ENCODE assay signal across 8 mouse cellular contexts in genomic region chr11:101424105-101424851, GRCm38 (mm10). TPM values are rescaled to one million over a fixed set of nuclear protein-coding genes. Genes with fewer than 3 reads are reported as not detected.
DNase-seq lines count a peak whose midpoint lies in the region; ATAC-seq and TF ChIP-seq lines count a peak whose summit lies in the region.

Gene Gm27029, minus strand, starts transcription at chr11:101424796.

- in situ Hi-C loops in CH12.LX (cut with MboI; ENCODE audit: low pct_ligation_motif_present, low pct_unique_long_range_greater_than_20kb, low sequenced_read_pairs): no loop called here

- H3K79me2 ChIP-seq in CH12.LX (replicated peaks; ENCODE audit: control insufficient read depth, extremely low read depth, insufficient read depth, poor library complexity, severe bottlenecking): peaks cover 7% of the 10 kb centered on the region

- H3K4me2 ChIP-seq in CH12.LX (ENCODE audit: insufficient read depth, low read depth, poor library complexity, severe bottlenecking): peak within 1 kb of the TSS; percentile 87
- peak within 1 kb of the TSS; percentile 90 for H3K4me2 ChIP-seq in embryonic facial prominence, embryonic 14.5 days (ENCODE audit: low read depth, low read length)
- H3K4me2 ChIP-seq in hindbrain, embryonic 11.5 days (replicated peaks; ENCODE audit: low read depth, low read length): peak within 1 kb of the TSS; percentile 94
- peak within 1 kb of the TSS; percentile 99 for H3K4me2 ChIP-seq in liver, embryonic 14.5 days (ENCODE audit: low read depth)
- peak within 1 kb of the TSS; percentile 95 for H3K4me2 ChIP-seq in neural tube, embryonic 12.5 days (replicated peaks)

- peak; percentile 67 for DNase-seq in embryo, embryonic 10 days (ENCODE audit: low spot score)
- no peak for DNase-seq in embryo, embryonic 10.5 days (ENCODE audit: low spot score)
- peak; percentile 17 for DNase-seq in CH12.LX (ENCODE audit: extremely low read depth)
- DNase-seq in embryonic facial prominence, embryonic 14.5 days (ENCODE audit: low spot score): peak; percentile 53
- no peak for DNase-seq in hindbrain, embryonic 11.5 days (ENCODE audit: low spot score)
- DNase-seq in liver, embryonic 14.5 days (ENCODE audit: low read depth in 3 of 3, low spot score in 3 of 3): no peak
- DNase-seq in layer of hippocampus, adult 9-10 months (ENCODE audit: low spot score): no peak

- TF ChIP-seq CTCF in CH12.LX (conservative IDR thresholded peaks at IDR 0.05 in 1 of 2, IDR thresholded peaks at IDR 0.05 in 1 of 2; ENCODE audit: low read depth in 2 of 2, low read length in 2 of 2): no peak
- no peak for TF ChIP-seq CTCF in liver, embryonic 14.5 days (IDR thresholded peaks at IDR 0.05; ENCODE audit: low read depth)

- 3% methylated on average over 23 of the region's 23 CpGs for WGBS in embryonic facial prominence, embryonic 14.5 days
- WGBS in hindbrain, embryonic 11.5 days: 5% methylated on average over 23 of the region's 23 CpGs
- 9% methylated on average over 23 of the region's 23 CpGs for WGBS in liver, embryonic 14.5 days (ENCODE audit: insufficient replicate concordance)
- WGBS in neural tube, embryonic 12.5 days: 6% methylated on average over 23 of the region's 23 CpGs

- peaks cover 11 to 43% of the 10 kb centered on the region in 2 experiments for H3K4me1 ChIP-seq in CH12.LX (ENCODE audit: control insufficient read depth in 1 of 2, insufficient read depth in 2 of 2)
- H3K4me1 ChIP-seq in embryonic facial prominence, embryonic 14.5 days (ENCODE audit: control insufficient read depth, insufficient read depth, low read length): peaks cover 20% of the 10 kb centered on the region
- peaks cover 7% of the 10 kb centered on the region for H3K4me1 ChIP-seq in hindbrain, embryonic 11.5 days (replicated peaks; ENCODE audit: control insufficient read depth, insufficient read depth, low read length)
- H3K4me1 ChIP-seq in liver, embryonic 14.5 days (replicated peaks; ENCODE audit: control insufficient read depth in 2 of 2, insufficient read depth in 2 of 2, low read length in 1 of 2): peaks cover 11 to 15% of the 10 kb centered on the region in 2 experiments
- peaks cover 26% of the 10 kb centered on the region for H3K4me1 ChIP-seq in neural tube, embryonic 12.5 days

- no peaks in the 10 kb centered on the region for H3K9me3 ChIP-seq in CH12.LX (replicated peaks; ENCODE audit: low read length)
- H3K9me3 ChIP-seq in embryonic facial prominence, embryonic 14.5 days (ENCODE audit: control insufficient read depth, low read length): no peaks in the 10 kb centered on the region
- no peaks in the 10 kb centered on the region for H3K9me3 ChIP-seq in hindbrain, embryonic 11.5 days (ENCODE audit: control insufficient read depth, low read length)
- no peaks in the 10 kb centered on the region for H3K9me3 ChIP-seq in liver, embryonic 14.5 days (ENCODE audit: control insufficient read depth, low read length)
- H3K9me3 ChIP-seq in neural tube, embryonic 12.5 days: no peaks in the 10 kb centered on the region

- no peak for TF ChIP-seq POLR2A in CH12.LX (IDR thresholded peaks at IDR 0.05; ENCODE audit: low read depth, low read length)

- ATAC-seq in embryonic facial prominence, embryonic 14.5 days (ENCODE audit: low read depth): peak; percentile 70
- peak; percentile 53 for ATAC-seq in hindbrain, embryonic 11.5 days (ENCODE audit: low FRiP score)
- ATAC-seq in liver, embryonic 14.5 days (ENCODE audit: insufficient read depth): no peak
- ATAC-seq in neural tube, embryonic 12.5 days (ENCODE audit: low FRiP score, low read depth): peak; percentile 67

- dilution Hi-C loops in CH12.LX (cut with MboI; ENCODE audit: extremely low pct_ligation_motif_present, extremely low pct_unique_long_range_greater_than_20kb, low sequenced_read_pairs): no loop called here

- TF ChIP-seq RAD21 in CH12.LX (IDR thresholded peaks at IDR 0.05; ENCODE audit: low read depth, low read length): no peak

- H3K9ac ChIP-seq in CH12.LX (ENCODE audit: insufficient read depth, low read depth): peak within 1 kb of the TSS; percentile 60
- H3K9ac ChIP-seq in embryonic facial prominence, embryonic 14.5 days (ENCODE audit: low read depth, low read length): peak within 1 kb of the TSS; percentile 84
- peak within 1 kb of the TSS; percentile 81 for H3K9ac ChIP-seq in hindbrain, embryonic 11.5 days (ENCODE audit: low read depth, low read length)
- peak within 1 kb of the TSS; percentile 82 for H3K9ac ChIP-seq in liver, embryonic 14.5 days (replicated peaks)
- H3K9ac ChIP-seq in neural tube, embryonic 12.5 days: peak within 1 kb of the TSS; percentile 85

- peaks cover 0 to 17% of the 10 kb centered on the region in 2 experiments for H3K36me3 ChIP-seq in CH12.LX (replicated peaks in 1 of 2; ENCODE audit: control insufficient read depth in 1 of 2, insufficient read depth in 1 of 2, low read length in 1 of 2)
- 0 out of 2 replicates have a peak, but pooled peaks cover under 1% of the 10 kb centered on the region for H3K36me3 ChIP-seq in embryonic facial prominence, embryonic 14.5 days (ENCODE audit: control insufficient read depth, insufficient read depth, low read length)
- no peaks in the 10 kb centered on the region for H3K36me3 ChIP-seq in hindbrain, embryonic 11.5 days (ENCODE audit: control insufficient read depth, insufficient read depth, low read length)
- H3K36me3 ChIP-seq in liver, embryonic 14.5 days (replicated peaks; ENCODE audit: control insufficient read depth, insufficient read depth, low read depth): no peaks in the 10 kb centered on the region
- peaks cover 4% of the 10 kb centered on the region; the same call in 1 of the 2 replicates for H3K36me3 ChIP-seq in neural tube, embryonic 12.5 days

- H3K27ac ChIP-seq in CH12.LX (ENCODE audit: insufficient read depth, low read depth): peak within 1 kb of the TSS; percentile 29
- H3K27ac ChIP-seq in embryonic facial prominence, embryonic 14.5 days (replicated peaks; ENCODE audit: low read depth, low read length): peak within 1 kb of the TSS; percentile 87
- H3K27ac ChIP-seq in hindbrain, embryonic 11.5 days (ENCODE audit: low read depth, low read length): peak within 1 kb of the TSS; percentile 75
- H3K27ac ChIP-seq in liver, embryonic 14.5 days: peak within 1 kb of the TSS; percentile 39
- peak within 1 kb of the TSS; percentile 57 for H3K27ac ChIP-seq in neural tube, embryonic 12.5 days

- H3K27me3 ChIP-seq in CH12.LX (replicated peaks): no peaks in the 10 kb centered on the region
- H3K27me3 ChIP-seq in embryonic facial prominence, embryonic 14.5 days (replicated peaks; ENCODE audit: control insufficient read depth, insufficient read depth, low read length): no peaks in the 10 kb centered on the region
- H3K27me3 ChIP-seq in hindbrain, embryonic 11.5 days (ENCODE audit: control insufficient read depth, insufficient read depth, low read length): no peaks in the 10 kb centered on the region
- H3K27me3 ChIP-seq in liver, embryonic 14.5 days (ENCODE audit: control insufficient read depth, insufficient read depth, low read length): no peaks in the 10 kb centered on the region
- H3K27me3 ChIP-seq in neural tube, embryonic 12.5 days (replicated peaks): no peaks in the 10 kb centered on the region

- peak within 1 kb of the TSS; percentile 78 to 92 (median 80) for H3K4me3 ChIP-seq in CH12.LX (replicated peaks in 1 of 3; ENCODE audit: low read depth in 2 of 3, low read length in 2 of 3, poor library complexity in 1 of 3)
- H3K4me3 ChIP-seq in embryonic facial prominence, embryonic 14.5 days (ENCODE audit: low read depth, low read length): peak within 1 kb of the TSS; percentile 93
- peak within 1 kb of the TSS; percentile 97 for H3K4me3 ChIP-seq in hindbrain, embryonic 11.5 days (ENCODE audit: low read depth, low read length)
- H3K4me3 ChIP-seq in liver, embryonic 14.5 days (ENCODE audit: insufficient read depth in 1 of 2, low read depth in 2 of 2, low read length in 2 of 2): peak within 1 kb of the TSS; percentile 79 to 98
- peak within 1 kb of the TSS; percentile 98 for H3K4me3 ChIP-seq in neural tube, embryonic 12.5 days

- TF ChIP-seq EP300 in CH12.LX (IDR thresholded peaks at IDR 0.05; ENCODE audit: low read length): no peak
- no peak for TF ChIP-seq EP300 in liver, embryonic 14.5 days (IDR thresholded peaks at IDR 0.05; ENCODE audit: low read depth)

TF ChIP-seq in CH12.LX, 34 proteins besides CTCF, POLR2A, EP300 and RAD21:
- no peak for TF ChIP-seq GABPA (IDR thresholded peaks at IDR 0.05; ENCODE audit: insufficient replicate concordance, low read depth, low read length)
- no peak for TF ChIP-seq MYC (IDR thresholded peaks at IDR 0.05; ENCODE audit: low read depth, low read length)
- no peak for TF ChIP-seq USF1 (IDR thresholded peaks at IDR 0.05; ENCODE audit: low read depth, low read length)
- no peak for TF ChIP-seq UBTF (IDR thresholded peaks at IDR 0.05; ENCODE audit: low read depth, low read length)
- TF ChIP-seq MEF2A (IDR thresholded peaks at IDR 0.05; ENCODE audit: borderline replicate concordance, low read depth, low read length): 0 out of 2 replicates have a peak, but pooled peaks have one; percentile 6
- no peak for TF ChIP-seq BHLHE40 (IDR thresholded peaks at IDR 0.05; ENCODE audit: low read depth, low read length)
- no peak; the same call in 1 of the 2 replicates for TF ChIP-seq ZMIZ1 (IDR thresholded peaks at IDR 0.05; ENCODE audit: low read depth, low read length)
- no peak for TF ChIP-seq CHD1 (IDR thresholded peaks at IDR 0.05; ENCODE audit: low read depth, low read length)
- no peak for TF ChIP-seq SIN3A (IDR thresholded peaks at IDR 0.05; ENCODE audit: low read length)
- no peak for TF ChIP-seq POLR2AphosphoS2 (IDR thresholded peaks at IDR 0.05; ENCODE audit: low read depth, low read length)
- TF ChIP-seq RCOR1 (conservative IDR thresholded peaks at IDR 0.05; ENCODE audit: low read depth, low read length): no peak
- no peak for TF ChIP-seq NRF1 (IDR thresholded peaks at IDR 0.05; ENCODE audit: low read depth, low read length)
- 0 out of 2 replicates have a peak, but pooled peaks have one; percentile 24 for TF ChIP-seq KAT2A (IDR thresholded peaks at IDR 0.05; ENCODE audit: insufficient replicate concordance, low read length)
- no peak for TF ChIP-seq ZC3H11A (IDR thresholded peaks at IDR 0.05; ENCODE audit: low read depth, low read length)
- TF ChIP-seq MAZ (IDR thresholded peaks at IDR 0.05; ENCODE audit: low read depth, low read length): 0 out of 2 replicates have a peak, but pooled peaks have one; percentile 28
- TF ChIP-seq ELF1 (IDR thresholded peaks at IDR 0.05; ENCODE audit: low read depth, low read length): no peak

RNA-seq across cellular contexts. Expression of gene Gm27029, which starts in this region (rescaled TPM):
- total RNA-seq in CH12.LX (2012; rRNA removed): 8.3 and 8.4 TPM in 2 replicates
- total RNA-seq in CH12.LX (2014; rRNA removed): 1.7 and 2.3 TPM in 2 replicates
- 6.2 and 8.7 TPM in 2 replicates for polyA plus RNA-seq in CH12.LX (2012; ENCODE audit: insufficient read length, low read depth)
- polyA plus RNA-seq in embryonic facial prominence, embryonic 14.5 days (2014; fragmentation: Nextera tagmentation; extraction: Ambion mirVana): 13.4 and 16.0 TPM in 2 replicates
- 9.3 and 10.3 TPM in 2 replicates for polyA plus RNA-seq in hindbrain, embryonic 11.5 days (2014; fragmentation: Nextera tagmentation; extraction: Ambion mirVana)
- polyA plus RNA-seq in liver, embryonic 14.5 days (2012; rRNA removed): 0.17 and 0.84 TPM in 2 replicates
- 2.6 and 3.5 TPM in 2 replicates for polyA plus RNA-seq in liver, embryonic 14.5 days (2014; fragmentation: Nextera tagmentation; extraction: Ambion mirVana)
- 6.7 and 10.0 TPM in 2 replicates for polyA plus RNA-seq in neural tube, embryonic 12.5 days (2016; fragmentation: Nextera tagmentation; extraction: Ambion mirVana)

Comparison
In these comparisons a context has a peak if more than half of its experiments do, and no peak if none do; other contexts are left out.
1. DNase-seq: peak in embryo, embryonic 10 days (single experiment), CH12.LX (single experiment) and embryonic facial prominence, embryonic 14.5 days (single experiment); none in embryo, embryonic 10.5 days (single experiment), hindbrain, embryonic 11.5 days (single experiment), liver, embryonic 14.5 days (0 of 3) and layer of hippocampus, adult 9-10 months (single experiment).
2. H3K27ac ChIP-seq: peak in every context shown above with its lines; median percentile 87 in embryonic facial prominence, embryonic 14.5 days; 75 in hindbrain, embryonic 11.5 days; 57 in neural tube, embryonic 12.5 days; 39 in liver, embryonic 14.5 days; 29 in CH12.LX.
3. Peak in every context shown above with its lines, with median percentiles within 50 percentile points of each other: H3K4me2 ChIP-seq, H3K4me3 ChIP-seq and H3K9ac ChIP-seq.